Mouse (Mus musculus) hindbrain, embryonic 12.5 days (tissue): ENCODE data around the gene Olfr490. TPM values are rescaled to one million over a fixed set of nuclear protein-coding genes. Genes with fewer than 3 reads are reported as not detected.

Source experiments
- ATAC-seq: fragments of 200-750 bp; cut with Nextera tagmentation; 2 replicates; pipeline ENCODE4 v1.8.0; 2017; ENCODE audit warnings: moderate TSS enrichment; ENCODE audit not compliant: low FRiP score
- H3K27ac ChIP-seq: fragments of 300-500 bp; sonication (generic); 2 replicates; pipeline ENCODE4 v1.5.1; 2016; ENCODE audit warnings: mild to moderate bottlenecking
- H3K27me3 ChIP-seq: fragments of 300-500 bp; sonication (generic); 2 replicates; pipeline ENCODE4 v1.6.1; 2016; ENCODE audit warnings: mild to moderate bottlenecking
- H3K36me3 ChIP-seq: fragments of 300-500 bp; sonication (generic); 2 replicates; pipeline ENCODE4 v1.6.1; 2016; ENCODE audit warnings: mild to moderate bottlenecking
- H3K4me1 ChIP-seq: fragments of 300-500 bp; sonication (generic); 2 replicates; pipeline ENCODE4 v1.6.1; 2016
- H3K4me2 ChIP-seq: fragments of 300-500 bp; sonication (generic); replicated peaks from 2 replicates; pipeline ENCODE4 v1.6.1; 2016; ENCODE audit warnings: mild to moderate bottlenecking
- H3K4me3 ChIP-seq: fragments of 300-500 bp; sonication (generic); 2 replicates; pipeline ENCODE4 v1.5.1; 2016; ENCODE audit warnings: mild to moderate bottlenecking
- H3K9ac ChIP-seq: fragments of 300-500 bp; sonication (generic); 2 replicates; pipeline ENCODE4 v1.6.1; 2016; ENCODE audit warnings: mild to moderate bottlenecking, moderate library complexity
- H3K9me3 ChIP-seq: fragments of 300-500 bp; sonication (generic); replicated peaks from 2 replicates; pipeline ENCODE4 v1.6.1; 2016; ENCODE audit warnings: mild to moderate bottlenecking
- WGBS: fragments of 180-500 bp; shearing (Covaris S2); methylation state at CpG from one replicate; pipeline ENCODE4 v1.1.7; 2016; 5-methylcytosine and 5-hydroxymethylcytosine counted together
- polyA plus RNA-seq: library from polyadenylated mRNA; unstranded; fragments of >200 nt; fragmentation: Nextera tagmentation; extraction: Ambion mirVana; gene quantifications from 2 replicates; pipeline ENCODE4 v1.2.1, GENCODE M21; 2016

Gene Olfr490
- not detected in 2 replicates for polyA plus RNA-seq

DNA sequence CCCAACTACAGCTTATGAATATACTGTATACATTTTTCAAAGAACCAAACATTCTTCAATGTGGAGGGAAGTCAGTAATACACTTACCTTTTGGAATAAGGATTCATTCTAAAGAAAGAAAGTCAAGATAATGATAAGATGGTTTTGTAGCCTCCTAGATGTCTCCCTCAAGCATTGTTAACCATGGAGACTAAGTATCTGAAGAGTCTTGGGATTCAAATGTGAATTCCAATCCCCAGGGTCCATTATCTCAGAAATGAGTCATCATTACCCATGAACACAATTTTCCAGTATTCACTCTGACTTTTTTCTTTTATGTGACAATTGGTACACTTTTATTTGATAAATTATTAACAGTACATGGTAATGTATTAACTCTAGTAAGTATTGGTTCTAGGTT lies at the start of gene Olfr490:
Gene Olfr490 (minus strand): TSS at position 101 of the 400 bp plus-strand sequence.
- no peak within 1 kb of the TSS for H3K4me2 ChIP-seq
- H3K27ac ChIP-seq, result no peak within 1 kb of the TSS
- H3K4me1 ChIP-seq, result no peaks in the 10 kb centered on the region
- no peaks in the 10 kb centered on the region for H3K36me3 ChIP-seq
- no peak for ATAC-seq
- H3K9me3 ChIP-seq, result no peaks in the 10 kb centered on the region
- H3K9ac ChIP-seq, result no peak within 1 kb of the TSS
- H3K4me3 ChIP-seq, result no peak within 1 kb of the TSS
- H3K27me3 ChIP-seq, result no peaks in the 10 kb centered on the region

DNA sequence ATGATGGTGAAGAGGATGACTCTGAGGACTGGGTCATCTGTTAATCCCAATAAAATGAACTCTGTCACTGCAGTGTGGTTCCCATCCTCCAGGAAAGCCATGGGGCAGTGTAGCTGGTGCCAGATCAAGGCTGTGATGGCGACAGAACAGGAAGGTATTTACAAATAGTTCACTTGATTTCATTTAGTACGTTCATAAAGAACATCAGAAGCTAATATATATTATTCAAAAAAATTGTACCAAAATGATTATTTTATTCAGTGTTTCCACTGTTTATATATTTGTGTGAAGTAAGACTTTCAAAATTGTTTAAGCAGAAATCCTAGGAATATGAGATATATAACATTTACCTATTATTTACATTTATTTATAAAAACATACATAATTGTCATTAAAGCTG lies 34.8 kb upstream of the Olfr490 start, which contains the start of gene Olfr492:
Gene Olfr492 (minus strand): TSS at position 101 of the 400 bp plus-strand sequence.
- Histone ChIP-seq H3K27me3 (no peaks in the 10 kb centered on the region), H3K36me3 (no peaks in the 10 kb centered on the region), H3K4me2 (no peak within 1 kb of the TSS), H3K27ac (no peak within 1 kb of the TSS), H3K4me3 (no peak within 1 kb of the TSS), H3K4me1 (no peaks in the 10 kb centered on the region), H3K9ac (no peak within 1 kb of the TSS), H3K9me3 (no peaks in the 10 kb centered on the region)
- no peak for ATAC-seq
- WGBS, result 79% methylated on average over 2 of the region's 2 CpGs

DNA sequence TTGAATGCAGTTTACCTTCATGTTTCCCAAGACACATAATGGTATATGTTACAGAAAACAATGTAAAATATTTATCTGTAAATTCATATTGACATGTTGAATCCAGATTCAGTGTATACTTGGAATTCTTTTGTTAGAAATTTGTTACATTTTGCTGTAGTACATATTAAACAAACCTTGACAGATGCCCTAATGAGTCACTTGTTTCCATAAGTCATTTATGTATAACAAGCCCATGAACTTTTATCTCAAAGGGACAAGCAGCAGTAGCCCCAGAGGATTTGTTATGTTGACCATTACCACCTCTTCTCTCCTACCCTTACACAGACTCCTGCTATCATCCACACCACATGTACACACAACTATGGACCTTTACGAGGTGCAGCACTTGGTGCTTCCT lies 24.4 kb upstream of the Olfr490 start, which contains the start of gene Olfr491:
Gene Olfr491 (plus strand): TSS at position 301 of the 400 bp plus-strand sequence.
- 75% methylated on average over 1 of the region's 1 CpGs for WGBS
- H3K4me1 ChIP-seq, result no peaks in the 10 kb centered on the region
- no peak within 1 kb of the TSS for H3K9ac ChIP-seq
- no peak within 1 kb of the TSS for H3K4me3 ChIP-seq
- H3K4me2 ChIP-seq, result no peak within 1 kb of the TSS
- H3K36me3 ChIP-seq, result no peaks in the 10 kb centered on the region
- no peak for ATAC-seq
- no peaks in the 10 kb centered on the region for H3K27me3 ChIP-seq
- H3K27ac ChIP-seq, result no peak within 1 kb of the TSS
- no peaks in the 10 kb centered on the region for H3K9me3 ChIP-seq

DNA sequence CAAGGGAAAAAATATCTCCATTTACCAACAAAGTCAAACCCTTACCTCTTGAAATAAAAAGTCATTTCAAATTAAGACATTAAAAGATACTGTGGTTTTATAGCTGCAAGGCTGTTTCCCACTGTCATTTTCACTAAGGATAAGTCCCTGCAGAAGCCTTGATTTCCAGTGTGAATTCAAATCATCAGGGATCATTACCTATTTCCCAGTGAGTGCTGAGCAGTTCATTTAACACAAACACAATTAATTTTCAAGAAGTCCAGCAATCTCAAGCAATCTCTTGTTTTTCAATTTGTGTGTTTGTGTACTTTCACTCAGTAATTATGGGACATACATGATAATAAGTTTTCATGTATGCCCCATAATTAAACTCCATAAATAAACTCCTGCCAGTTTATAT lies 30.5 kb downstream of the Olfr490 start, which contains the start of gene Olfr488:
Gene Olfr488 (minus strand): TSS at position 101 of the 400 bp plus-strand sequence.
- no peaks in the 10 kb centered on the region for H3K27me3 ChIP-seq
- no peak within 1 kb of the TSS for H3K4me3 ChIP-seq
- H3K4me1 ChIP-seq, result no peaks in the 10 kb centered on the region
- no peak within 1 kb of the TSS for H3K27ac ChIP-seq
- no peaks in the 10 kb centered on the region for H3K9me3 ChIP-seq
- no peak for ATAC-seq
- no peaks in the 10 kb centered on the region for H3K36me3 ChIP-seq
- H3K9ac ChIP-seq, result no peak within 1 kb of the TSS
- no peak within 1 kb of the TSS for H3K4me2 ChIP-seq

Other genes with a start within 250 kb of the Olfr490 start
- gene Olfr479, start 238.2 kb downstream of the Olfr490 start, polyA plus RNA-seq, result not detected in 2 replicates
- gene Olfr480, start 221.6 kb downstream of the Olfr490 start, polyA plus RNA-seq, result not detected in 2 replicates
- gene Olfr481, start 209.1 kb downstream of the Olfr490 start, polyA plus RNA-seq, result not detected in 2 replicates
- not detected in 2 replicates for gene Olfr482, start 191.3 kb downstream of the Olfr490 start, polyA plus RNA-seq
- gene Olfr483, start 188.1 kb downstream of the Olfr490 start, polyA plus RNA-seq, result not detected in 2 replicates
- not detected in 2 replicates for gene Olfr484, start 161.5 kb downstream of the Olfr490 start, polyA plus RNA-seq
- not detected in 2 replicates for gene Olfr485, start 129.1 kb downstream of the Olfr490 start, polyA plus RNA-seq
- gene Olfr486, start 116.2 kb downstream of the Olfr490 start, polyA plus RNA-seq, result not detected in 2 replicates
- not detected in 2 replicates for gene Olfr487, start 74.3 kb downstream of the Olfr490 start, polyA plus RNA-seq
- gene Olfr488, start 30.6 kb downstream of the Olfr490 start, polyA plus RNA-seq, result not detected in 2 replicates
- gene Olfr491, start 24.5 kb upstream of the Olfr490 start, polyA plus RNA-seq, result not detected in 2 replicates
- not detected in 2 replicates for gene Olfr492, start 34.7 kb upstream of the Olfr490 start, polyA plus RNA-seq
- not detected in 2 replicates for gene Olfr493, start 58.0 kb upstream of the Olfr490 start, polyA plus RNA-seq
- not detected in 2 replicates for gene Olfr494, start 76.4 kb upstream of the Olfr490 start, polyA plus RNA-seq
- not detected in 2 replicates for gene Olfr495, start 104.2 kb upstream of the Olfr490 start, polyA plus RNA-seq
- gene Olfr497, start 131.5 kb upstream of the Olfr490 start, polyA plus RNA-seq, result not detected in 2 replicates
- gene Olfr498, start 176.4 kb upstream of the Olfr490 start, polyA plus RNA-seq, result not detected in 2 replicates
- gene Olfr502, start 236.1 kb upstream of the Olfr490 start, polyA plus RNA-seq, result not detected in 2 replicates